Mouse (Mus musculus) olfactory bulb, adult 2 months (tissue): ENCODE measurements around the gene Tnfrsf13b.

Experiments
- CTCF ChIP-seq: fragments of 200-500 bp; IDR thresholded peaks from 2 replicates; pipeline ENCODE4 v1.5.1; 2012; ENCODE audit warnings: low read depth, mild to moderate bottlenecking, low read length, moderate library complexity; ENCODE audit not compliant: insufficient read depth
- POLR2A ChIP-seq: fragments of 200-500 bp; IDR thresholded peaks from 2 replicates; pipeline ENCODE4 v1.6.1; 2012; ENCODE audit warnings: mild to moderate bottlenecking, low read depth, low read length, moderate library complexity; ENCODE audit not compliant: insufficient read depth

GRCm38 (mm10) chr11:61150233-61151001, 23.9 kb downstream of the Tnfrsf13b start:
- TF ChIP-seq POLR2A (no peak), CTCF (no peak)
